In genomic region chr9:110263181-110263580, GRCm38 (mm10) we compare ENCODE assay signal across 20 mouse cellular contexts. TPM values are rescaled to one million over a fixed set of nuclear protein-coding genes. Genes with fewer than 3 reads are reported as not detected.
A peak's percentile ranks its signal among the peaks of the same experiment; 100 is the strongest.
DNase-seq lines count a peak whose midpoint lies in the region; ATAC-seq and TF ChIP-seq lines count a peak whose summit lies in the region.
"Had no signal": no experiment of that assay in that cellular context is flagged by ENCODE, and none has a peak within 500 bp of the region (broad histone marks: within the 10 kb centered on the region; RNA-seq: fewer than 3 reads in every experiment).

No protein-coding gene starts in this region.

- H3K4me3 ChIP-seq in forebrain, postnatal 0 days (ENCODE audit: low read depth, low read length): no peak overlapping the region
- no peak overlapping the region for H3K4me3 ChIP-seq in forebrain, embryonic 14.5 days (ENCODE audit: low read depth, low read length)
- no peak overlapping the region for H3K4me3 ChIP-seq in hindbrain, postnatal 0 days (ENCODE audit: low read length)
- H3K4me3 ChIP-seq in hindbrain, embryonic 14.5 days (replicated peaks; ENCODE audit: low read length): no peak overlapping the region
- H3K4me3 ChIP-seq in neural tube, embryonic 12.5 days: no peak overlapping the region
- no peak overlapping the region for H3K4me3 ChIP-seq in neural tube, embryonic 15.5 days (replicated peaks)
- no peak overlapping the region for H3K4me3 ChIP-seq in olfactory bulb, adult 2 months (ENCODE audit: insufficient read depth, low read depth, low read length)
- H3K4me3 ChIP-seq: embryonic facial prominence, embryonic 13.5 days; gastrocnemius, adult 2 months; heart, embryonic 12.5 days; hindbrain, embryonic 13.5 days had no signal

- no peak overlapping the region for H3K4me2 ChIP-seq in forebrain, postnatal 0 days (ENCODE audit: low read depth)
- no peak overlapping the region for H3K4me2 ChIP-seq in forebrain, embryonic 14.5 days (ENCODE audit: low read length)
- no peak overlapping the region for H3K4me2 ChIP-seq in hindbrain, postnatal 0 days (ENCODE audit: low read depth, low read length)
- H3K4me2 ChIP-seq in hindbrain, embryonic 14.5 days (replicated peaks): no peak overlapping the region
- H3K4me2 ChIP-seq in neural tube, embryonic 12.5 days (replicated peaks): no peak overlapping the region
- no peak overlapping the region for H3K4me2 ChIP-seq in neural tube, embryonic 15.5 days
- H3K4me2 ChIP-seq: embryonic facial prominence, embryonic 13.5 days; heart, embryonic 12.5 days; hindbrain, embryonic 13.5 days had no signal

- peak; percentile 43; the same call in 1 of the 2 replicates for ATAC-seq in forebrain, postnatal 0 days
- ATAC-seq in forebrain, embryonic 14.5 days: no peak
- ATAC-seq in hindbrain, postnatal 0 days: 0 out of 2 replicates have a peak, but pooled peaks have one; percentile 16
- ATAC-seq in hindbrain, embryonic 14.5 days (ENCODE audit: low FRiP score): no peak
- ATAC-seq in neural tube, embryonic 12.5 days (ENCODE audit: low FRiP score, low read depth): 0 out of 2 replicates have a peak, but pooled peaks have one; percentile 44
- no peak for ATAC-seq in neural tube, embryonic 15.5 days (ENCODE audit: low FRiP score)
- ATAC-seq: inflammation-experienced regulatory T-cells, adult 6 months had no signal

- TF ChIP-seq CTCF in forebrain, postnatal 0 days (IDR thresholded peaks at IDR 0.05; ENCODE audit: low read depth): no peak
- no peak for TF ChIP-seq CTCF in hindbrain, postnatal 0 days (IDR thresholded peaks at IDR 0.05; ENCODE audit: low read depth)
- no peak for TF ChIP-seq CTCF in olfactory bulb, adult 2 months (IDR thresholded peaks at IDR 0.05; ENCODE audit: insufficient read depth, low read depth, low read length)

- DNase-seq in forebrain, postnatal 0 days: no peak
- no peak for DNase-seq in forebrain, embryonic 14.5 days (ENCODE audit: low spot score)
- no peak for DNase-seq in hindbrain, postnatal 0 days (ENCODE audit: low spot score)
- no peak for DNase-seq in hindbrain, embryonic 14.5 days (ENCODE audit: low spot score)
- no peak for DNase-seq in natural killer cell, adult 2 months (ENCODE audit: low spot score in 2 of 2)
- DNase-seq: adrenal gland, adult 2 months; adrenal gland, postnatal 25 days; cerebellum, adult 18-20 months; cerebellum, adult 9-11 months; cerebellum, postnatal 36 days; gastrocnemius, adult 2 months; gastrocnemius, postnatal 25 days had no signal

- peaks cover 33% of the 10 kb centered on the region for H3K36me3 ChIP-seq in forebrain, postnatal 0 days (ENCODE audit: insufficient read depth)
- peaks cover 12% of the 10 kb centered on the region for H3K36me3 ChIP-seq in forebrain, embryonic 14.5 days (ENCODE audit: control insufficient read depth, insufficient read depth, low read length)
- peaks cover 13% of the 10 kb centered on the region for H3K36me3 ChIP-seq in hindbrain, postnatal 0 days (ENCODE audit: insufficient read depth, low read length)
- H3K36me3 ChIP-seq in hindbrain, embryonic 14.5 days (replicated peaks; ENCODE audit: control insufficient read depth, insufficient read depth): peaks cover 32% of the 10 kb centered on the region
- H3K36me3 ChIP-seq in neural tube, embryonic 12.5 days: peaks cover 7% of the 10 kb centered on the region
- peaks cover 42% of the 10 kb centered on the region for H3K36me3 ChIP-seq in neural tube, embryonic 15.5 days
- H3K36me3 ChIP-seq: embryonic facial prominence, embryonic 13.5 days; heart, embryonic 12.5 days had no signal

- WGBS in forebrain, postnatal 0 days: 81% methylated on average over 8 of the region's 8 CpGs
- WGBS in forebrain, embryonic 14.5 days: 83% methylated on average over 8 of the region's 8 CpGs
- 79% methylated on average over 8 of the region's 8 CpGs for WGBS in hindbrain, postnatal 0 days
- 74% methylated on average over 8 of the region's 8 CpGs for WGBS in hindbrain, embryonic 14.5 days
- WGBS in neural tube, embryonic 12.5 days: 61% methylated on average over 8 of the region's 8 CpGs
- 46% methylated on average over 8 of the region's 8 CpGs for WGBS in neural tube, embryonic 15.5 days
- WGBS in olfactory bulb, adult 2 months: 53% methylated on average over 8 of the region's 8 CpGs

- H3K4me1 ChIP-seq in forebrain, postnatal 0 days (ENCODE audit: insufficient read depth): no peaks in the 10 kb centered on the region
- H3K4me1 ChIP-seq in forebrain, embryonic 14.5 days (ENCODE audit: control insufficient read depth, insufficient read depth, low read length): no peaks in the 10 kb centered on the region
- no peaks in the 10 kb centered on the region for H3K4me1 ChIP-seq in hindbrain, postnatal 0 days (ENCODE audit: insufficient read depth, low read length)
- no peaks in the 10 kb centered on the region; the same call in 1 of the 2 replicates for H3K4me1 ChIP-seq in hindbrain, embryonic 14.5 days (replicated peaks; ENCODE audit: control insufficient read depth, insufficient read depth, low read length)
- no peaks in the 10 kb centered on the region; the same call in 1 of the 2 replicates for H3K4me1 ChIP-seq in neural tube, embryonic 12.5 days
- no peaks in the 10 kb centered on the region for H3K4me1 ChIP-seq in neural tube, embryonic 15.5 days
- peaks cover 18% of the 10 kb centered on the region for H3K4me1 ChIP-seq in olfactory bulb, adult 2 months (ENCODE audit: control insufficient read depth, insufficient read depth, low read length)
- H3K4me1 ChIP-seq: embryonic facial prominence, embryonic 13.5 days; heart, embryonic 12.5 days had no signal

- H3K9ac ChIP-seq in forebrain, postnatal 0 days: no peak overlapping the region
- no peak overlapping the region for H3K9ac ChIP-seq in forebrain, embryonic 14.5 days (ENCODE audit: low read length)
- no peak overlapping the region for H3K9ac ChIP-seq in hindbrain, postnatal 0 days (replicated peaks; ENCODE audit: low read length)
- no peak overlapping the region for H3K9ac ChIP-seq in hindbrain, embryonic 14.5 days
- H3K9ac ChIP-seq in neural tube, embryonic 12.5 days: no peak overlapping the region
- H3K9ac ChIP-seq in neural tube, embryonic 15.5 days (replicated peaks): no peak overlapping the region
- H3K9ac ChIP-seq: embryonic facial prominence, embryonic 13.5 days; heart, embryonic 12.5 days; hindbrain, embryonic 13.5 days had no signal

- no peak overlapping the region for H3K27ac ChIP-seq in forebrain, postnatal 0 days (ENCODE audit: low read depth, low read length)
- H3K27ac ChIP-seq in forebrain, embryonic 14.5 days (ENCODE audit: low read depth, low read length): no peak overlapping the region
- no peak overlapping the region for H3K27ac ChIP-seq in hindbrain, postnatal 0 days
- H3K27ac ChIP-seq in hindbrain, embryonic 14.5 days: no peak overlapping the region
- H3K27ac ChIP-seq in neural tube, embryonic 12.5 days: no peak overlapping the region
- H3K27ac ChIP-seq in neural tube, embryonic 15.5 days (replicated peaks): no peak overlapping the region
- H3K27ac ChIP-seq in olfactory bulb, adult 2 months (ENCODE audit: insufficient read depth, low read depth, low read length): peak overlapping the region; percentile 40; the same call in 1 of the 2 replicates
- H3K27ac ChIP-seq: embryonic facial prominence, embryonic 13.5 days; gastrocnemius, adult 2 months; hindbrain, embryonic 13.5 days had no signal

- TF ChIP-seq POLR2A in olfactory bulb, adult 2 months (IDR thresholded peaks at IDR 0.05; ENCODE audit: insufficient read depth, low read depth, low read length): no peak

- no peaks in the 10 kb centered on the region for H3K9me3 ChIP-seq in forebrain, postnatal 0 days (ENCODE audit: low read length)
- H3K9me3 ChIP-seq in forebrain, embryonic 14.5 days (replicated peaks; ENCODE audit: control insufficient read depth, low read length): no peaks in the 10 kb centered on the region
- no peaks in the 10 kb centered on the region for H3K9me3 ChIP-seq in hindbrain, postnatal 0 days (ENCODE audit: low read length)
- H3K9me3 ChIP-seq in hindbrain, embryonic 14.5 days (ENCODE audit: control insufficient read depth, low read length): no peaks in the 10 kb centered on the region
- H3K9me3 ChIP-seq in neural tube, embryonic 12.5 days: no peaks in the 10 kb centered on the region
- no peaks in the 10 kb centered on the region for H3K9me3 ChIP-seq in neural tube, embryonic 15.5 days (replicated peaks)
- H3K9me3 ChIP-seq: embryonic facial prominence, embryonic 13.5 days; heart, embryonic 12.5 days; hindbrain, embryonic 13.5 days had no signal

- H3K27me3 ChIP-seq in forebrain, postnatal 0 days (ENCODE audit: insufficient read depth, low read length): no peaks in the 10 kb centered on the region
- H3K27me3 ChIP-seq in forebrain, embryonic 14.5 days (replicated peaks; ENCODE audit: control insufficient read depth, insufficient read depth, low read length): no peaks in the 10 kb centered on the region
- H3K27me3 ChIP-seq in hindbrain, postnatal 0 days (ENCODE audit: insufficient read depth, low read length): no peaks in the 10 kb centered on the region
- no peaks in the 10 kb centered on the region for H3K27me3 ChIP-seq in hindbrain, embryonic 14.5 days (ENCODE audit: control insufficient read depth, insufficient read depth, low read length)
- no peaks in the 10 kb centered on the region for H3K27me3 ChIP-seq in neural tube, embryonic 12.5 days (replicated peaks)
- H3K27me3 ChIP-seq in neural tube, embryonic 15.5 days (replicated peaks): no peaks in the 10 kb centered on the region
- H3K27me3 ChIP-seq: embryonic facial prominence, embryonic 13.5 days; hindbrain, embryonic 13.5 days had no signal

RNA-seq across cellular contexts. Expression of gene Cspg5, which starts 19.6 kb away (rescaled TPM):
- 365 and 387 TPM in 2 replicates for total RNA-seq in forebrain, postnatal 0 days (2014; rRNA removed)
- polyA plus RNA-seq in forebrain, postnatal 0 days (2015; fragmentation: Nextera tagmentation; extraction: Ambion mirVana): 234 and 280 TPM in 2 replicates
- 49.3 and 64.2 TPM in 2 replicates for polyA plus RNA-seq in forebrain, embryonic 14.5 days (2014; fragmentation: Nextera tagmentation; extraction: Ambion mirVana)
- 412 and 470 TPM in 2 replicates for total RNA-seq in hindbrain, postnatal 0 days (2014; rRNA removed)
- polyA plus RNA-seq in hindbrain, postnatal 0 days (2015; fragmentation: Nextera tagmentation; extraction: Ambion mirVana): 261 and 266 TPM in 2 replicates
- polyA plus RNA-seq in hindbrain, embryonic 14.5 days (2014; fragmentation: Nextera tagmentation; extraction: Ambion mirVana): 139 and 148 TPM in 2 replicates
- polyA plus RNA-seq in neural tube, embryonic 12.5 days (2016; fragmentation: Nextera tagmentation; extraction: Ambion mirVana): 36.2 and 42.6 TPM in 2 replicates
- polyA plus RNA-seq in neural tube, embryonic 15.5 days (2015; fragmentation: Nextera tagmentation; extraction: Ambion mirVana): 145 and 180 TPM in 2 replicates
- polyA plus RNA-seq in olfactory bulb, adult 2 months (2012; ENCODE audit: insufficient read depth, insufficient read length, low replicate concordance, missing spikeins): 129 TPM in 1 of 2 replicates, not detected in the other
- total RNA-seq: granulocyte monocyte progenitor cell, adult 5-6 weeks had no signal

RNA-seq across cellular contexts. Expression of gene Elp6, which starts 41.8 kb away (rescaled TPM):
- total RNA-seq in forebrain, postnatal 0 days (2014; rRNA removed): 27.8 and 35.2 TPM in 2 replicates
- polyA plus RNA-seq in forebrain, postnatal 0 days (2015; fragmentation: Nextera tagmentation; extraction: Ambion mirVana): 27.1 and 27.5 TPM in 2 replicates
- 35.4 and 37.0 TPM in 2 replicates for polyA plus RNA-seq in forebrain, embryonic 14.5 days (2014; fragmentation: Nextera tagmentation; extraction: Ambion mirVana)
- 27.6 and 30.9 TPM in 2 replicates for total RNA-seq in hindbrain, postnatal 0 days (2014; rRNA removed)
- polyA plus RNA-seq in hindbrain, postnatal 0 days (2015; fragmentation: Nextera tagmentation; extraction: Ambion mirVana): 30.0 and 31.1 TPM in 2 replicates
- 35.9 TPM in 2 replicates for polyA plus RNA-seq in hindbrain, embryonic 14.5 days (2014; fragmentation: Nextera tagmentation; extraction: Ambion mirVana)
- polyA plus RNA-seq in neural tube, embryonic 12.5 days (2016; fragmentation: Nextera tagmentation; extraction: Ambion mirVana): 39.9 and 41.2 TPM in 2 replicates
- polyA plus RNA-seq in neural tube, embryonic 15.5 days (2015; fragmentation: Nextera tagmentation; extraction: Ambion mirVana): 38.0 and 41.0 TPM in 2 replicates
- polyA plus RNA-seq in olfactory bulb, adult 2 months (2012; ENCODE audit: insufficient read depth, insufficient read length, low replicate concordance, missing spikeins): not detected in 2 replicates

Comparison
In these comparisons a context has a peak if more than half of its experiments do, and no peak if none do; other contexts are left out.
1. ATAC-seq: peak in forebrain, postnatal 0 days (single experiment), hindbrain, postnatal 0 days (single experiment) and neural tube, embryonic 12.5 days (single experiment); none in forebrain, embryonic 14.5 days (single experiment), hindbrain, embryonic 14.5 days (single experiment) and neural tube, embryonic 15.5 days (single experiment).
2. RNA of gene Elp6, which starts 41.8 kb away (polyA plus RNA-seq): 39.9 to 41.2 TPM in neural tube, embryonic 12.5 days, 38.0 to 41.0 TPM in neural tube, embryonic 15.5 days, 35.4 to 37.0 TPM in forebrain, embryonic 14.5 days, 35.9 TPM in hindbrain, embryonic 14.5 days, 30.0 to 31.1 TPM in hindbrain, postnatal 0 days and 27.1 to 27.5 TPM in forebrain, postnatal 0 days; not detected in olfactory bulb, adult 2 months; every median in the first group is over 10 times any median in the second.